In genomic region chr14:23146981-23147380, GRCm38 (mm10) we compare ENCODE assay signal across 10 mouse cellular contexts.
"Had no signal": no experiment of that assay in that cellular context is flagged by ENCODE, and none has a peak within 500 bp of the region (broad histone marks: within the 10 kb centered on the region; RNA-seq: fewer than 3 reads in every experiment).

No protein-coding gene starts in this region.

- ATAC-seq: liver, embryonic 12.5 days; midbrain, embryonic 13.5 days had no signal

- DNase-seq: kidney, adult 11 months; kidney, adult 8-10 months; kidney, postnatal 14 days; kidney, postnatal 4 days; liver; lung, adult 18-20 months; lung, postnatal 14 days; thymus, postnatal 25 days had no signal
